Mouse (Mus musculus): Measurements from ENCODE around the gene Myh14.
A peak's percentile ranks its signal among the peaks of the same experiment; 100 is the strongest.

The Myh14 gene

GRCm38 (mm10) chr7:44630437-44630836 lies 40.2 kb downstream of the Myh14 start:
- DNase-seq = peak; percentile 79

DNA sequence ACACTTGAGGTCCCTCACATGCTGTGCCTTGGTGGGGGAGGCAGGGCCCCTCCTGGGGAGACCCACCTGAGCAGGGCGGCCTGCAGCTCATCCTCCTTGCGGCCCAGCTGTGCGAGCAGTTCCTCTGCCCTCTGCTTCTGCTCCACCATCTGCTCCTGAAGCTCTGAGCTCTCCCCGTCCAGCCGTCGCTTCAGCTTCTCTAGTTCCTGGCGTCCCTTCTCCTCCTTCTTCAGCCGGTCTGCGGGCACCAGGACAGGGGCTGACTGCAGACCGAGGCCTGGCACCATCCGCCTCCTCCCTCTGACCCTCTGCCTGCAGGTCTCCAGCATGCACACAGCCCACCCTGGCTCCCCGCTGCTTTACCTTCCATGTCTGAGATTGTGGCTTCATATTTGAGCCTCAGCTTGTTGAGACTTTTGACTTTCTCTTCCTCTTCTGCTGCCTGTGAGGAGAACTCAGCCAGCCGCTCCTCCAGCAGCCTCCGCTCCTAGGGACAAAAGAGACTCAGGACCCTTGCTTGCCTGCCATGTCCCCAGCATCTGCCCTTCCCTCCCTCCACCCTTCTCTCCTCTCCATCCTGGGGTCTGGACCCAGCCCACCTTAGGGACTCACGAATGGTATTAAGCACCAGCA lies 42.1 kb downstream of the Myh14 start:
- DNase-seq = no peak

DNA sequence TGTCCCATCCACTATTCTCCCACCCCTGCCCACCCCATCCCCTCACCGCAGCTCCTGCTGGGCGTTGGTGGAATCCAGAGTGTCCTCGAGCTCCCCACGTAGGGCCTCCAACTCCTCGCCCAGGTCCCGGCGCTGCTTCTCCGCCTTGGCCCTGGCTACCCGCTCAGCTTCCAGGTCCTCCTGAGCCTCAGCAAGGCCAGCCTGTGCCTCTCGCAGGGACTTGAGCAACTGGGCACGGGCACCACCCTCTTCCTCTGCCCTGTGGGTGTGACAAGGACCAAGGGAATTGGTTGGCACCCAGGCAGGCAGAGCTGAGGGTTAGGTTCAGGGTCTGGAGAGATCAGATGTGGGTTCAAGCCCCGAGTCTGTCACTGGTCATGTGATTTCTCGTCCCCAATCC lies 43.7 kb downstream of the Myh14 start:
- no peak for DNase-seq

GRCm38 (mm10) chr7:44626068-44626385 lies 44.6 kb downstream of the Myh14 start:
- DNase-seq = no peak

GRCm38 (mm10) chr7:44625241-44626067 lies 45.2 kb downstream of the Myh14 start:
- no peak for DNase-seq

- no peak for DNase-seq
These were observed 45.8 kb downstream of the Myh14 start for GRCm38 (mm10) chr7:44624828-44625227.

DNA sequence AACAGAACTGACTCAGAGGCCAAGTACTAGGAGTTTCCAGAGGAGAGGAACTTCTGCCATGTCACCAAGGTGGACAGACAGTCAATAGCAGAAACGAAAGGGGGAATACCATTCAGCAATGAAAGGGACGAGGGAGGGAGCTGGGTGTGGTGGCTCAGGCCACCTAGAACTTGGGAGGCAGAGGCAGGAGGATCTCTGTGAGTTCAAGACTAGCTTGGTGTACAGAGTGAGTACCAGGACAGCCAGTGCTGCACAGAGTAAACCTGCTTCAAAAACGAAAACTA lies 46.2 kb downstream of the Myh14 start:
- DNase-seq = no peak

GRCm38 (mm10) chr7:44623714-44624542 lies 46.7 kb downstream of the Myh14 start:
- no peak for DNase-seq

DNA sequence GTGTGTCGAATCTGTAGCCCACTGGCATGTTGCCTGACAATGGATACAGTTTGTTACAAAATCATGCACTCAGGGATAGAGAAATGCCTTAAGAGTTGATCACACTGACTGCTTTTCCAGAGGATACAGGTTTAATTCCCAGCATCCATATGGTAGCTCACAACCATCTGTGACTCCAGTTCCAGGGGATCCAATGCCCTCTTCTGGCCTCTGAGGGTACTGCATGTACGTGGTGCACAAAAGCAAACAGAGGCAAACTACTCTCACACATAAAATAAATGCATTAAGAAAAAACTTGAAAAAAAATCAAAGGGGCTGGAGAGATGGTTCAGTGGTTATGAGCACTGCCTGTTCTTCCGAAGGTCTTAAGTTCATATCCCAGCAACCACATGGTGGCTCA lies 53.6 kb downstream of the Myh14 start:
- DNase-seq = peak; percentile 37

DNA sequence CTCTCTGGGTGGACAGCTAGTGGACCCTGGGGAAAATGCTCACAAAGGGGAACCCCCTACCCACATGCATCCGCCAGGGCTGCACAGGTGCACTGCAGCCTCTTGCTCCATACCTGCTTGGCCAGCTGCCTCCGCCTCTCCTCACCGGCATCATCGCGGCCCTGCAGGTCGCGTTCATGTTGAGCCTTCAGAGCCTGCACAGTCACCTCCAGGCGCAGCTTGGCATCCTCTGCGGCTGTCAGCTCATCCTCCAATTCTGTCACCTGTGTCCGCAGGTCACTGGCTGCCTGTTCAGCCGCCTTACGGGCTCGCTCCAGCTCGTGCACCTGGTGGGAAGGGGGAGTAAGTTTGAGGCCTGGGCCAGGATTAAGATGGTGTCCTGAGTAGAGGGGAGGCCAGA lies 54.7 kb downstream of the Myh14 start:
- no peak for DNase-seq

GRCm38 (mm10) chr7:44615309-44615708 lies 55.3 kb downstream of the Myh14 start:
- no peak for DNase-seq

DNA sequence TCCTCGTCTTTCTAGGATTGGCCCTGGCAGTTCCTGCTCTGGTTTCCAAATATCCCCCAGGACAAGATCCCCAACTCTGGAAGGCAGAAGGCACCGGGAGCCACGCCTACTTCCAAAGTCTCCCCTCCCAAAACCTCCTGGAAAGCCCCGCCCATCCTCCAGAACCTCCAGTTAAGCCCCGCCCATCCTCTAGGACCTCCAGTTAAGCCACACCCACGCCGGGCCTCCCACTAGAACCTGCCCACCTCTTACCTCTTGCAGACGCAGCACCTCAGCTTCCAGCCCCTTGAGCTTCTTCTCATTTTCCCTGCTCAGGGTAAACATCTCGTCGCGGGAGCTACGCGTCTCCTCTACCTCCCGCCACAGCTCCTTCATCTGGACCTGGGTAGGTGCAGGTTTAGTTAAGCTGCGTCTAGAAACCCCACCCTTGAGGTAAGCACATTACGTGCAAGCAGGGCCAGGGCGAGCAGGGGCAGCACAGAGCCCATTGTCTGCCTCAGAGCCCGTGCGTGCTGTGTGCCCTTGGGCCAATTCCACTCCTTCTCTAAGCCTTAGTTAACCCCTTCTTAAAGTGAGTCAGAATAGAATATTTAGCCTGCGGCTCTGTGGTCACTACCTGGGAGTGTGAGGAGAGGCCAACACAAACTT lies 56.5 kb downstream of the Myh14 start:
- peak; percentile 63 for DNase-seq

DNA sequence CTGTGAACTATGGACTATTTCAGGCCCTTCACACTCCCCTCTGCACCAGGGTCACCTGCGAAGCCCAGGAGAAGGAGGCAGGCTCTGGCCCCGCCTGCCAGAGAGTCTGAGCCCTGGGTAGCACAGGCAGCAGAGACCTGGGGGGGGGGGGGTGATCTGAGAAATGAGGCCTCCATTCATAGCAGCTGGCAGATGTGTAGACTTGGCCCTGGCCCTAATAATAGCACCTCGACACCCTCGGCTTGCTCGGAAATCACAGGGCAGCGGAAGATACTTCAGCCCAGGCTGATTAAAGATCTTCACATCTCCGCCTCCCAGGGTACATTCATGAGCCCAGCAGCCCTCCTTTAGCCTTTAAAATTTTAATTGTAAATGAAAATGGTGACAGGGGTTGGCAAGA lies 58.5 kb downstream of the Myh14 start:
- DNase-seq = no peak

DNA sequence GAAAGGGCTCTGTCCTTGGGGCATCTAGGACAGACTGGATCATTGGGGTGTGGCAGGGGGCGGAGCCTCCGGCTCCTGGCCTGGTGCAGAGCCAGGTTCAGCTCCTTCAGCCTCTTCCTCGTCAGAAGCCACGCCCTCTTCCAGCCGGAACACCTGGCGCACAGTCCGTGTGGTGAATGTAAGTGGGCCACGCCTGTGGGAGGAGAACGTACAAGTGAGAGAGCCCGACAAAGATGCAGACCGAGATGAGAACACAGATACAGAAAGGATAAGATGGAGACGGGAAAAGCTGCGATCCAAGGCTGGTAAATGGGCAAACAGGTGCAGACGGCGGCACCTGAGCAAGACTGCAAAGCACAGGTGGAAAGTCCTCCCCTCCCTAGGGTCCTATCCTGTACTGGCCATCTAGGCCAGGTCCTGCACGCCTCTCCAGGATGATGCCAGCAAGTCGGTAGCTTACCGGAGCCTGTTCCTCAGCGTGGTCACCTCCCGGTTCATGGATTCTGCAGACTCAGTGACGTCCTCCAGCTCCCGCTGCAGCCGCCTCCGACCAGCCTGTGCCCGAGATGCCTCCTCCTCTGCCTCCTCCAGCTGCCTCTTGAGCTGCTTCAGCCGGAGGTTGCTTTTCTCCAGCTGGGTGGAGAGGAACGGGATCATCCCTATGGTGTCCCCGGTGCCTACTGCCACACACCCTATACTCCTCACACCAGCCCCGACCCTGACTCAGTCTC lies 64.3 kb downstream of the Myh14 start:
- DNase-seq = peak; percentile 88

- DNase-seq = no peak
These were observed 65.2 kb downstream of the Myh14 start for GRCm38 (mm10) chr7:44605436-44605835.

DNA sequence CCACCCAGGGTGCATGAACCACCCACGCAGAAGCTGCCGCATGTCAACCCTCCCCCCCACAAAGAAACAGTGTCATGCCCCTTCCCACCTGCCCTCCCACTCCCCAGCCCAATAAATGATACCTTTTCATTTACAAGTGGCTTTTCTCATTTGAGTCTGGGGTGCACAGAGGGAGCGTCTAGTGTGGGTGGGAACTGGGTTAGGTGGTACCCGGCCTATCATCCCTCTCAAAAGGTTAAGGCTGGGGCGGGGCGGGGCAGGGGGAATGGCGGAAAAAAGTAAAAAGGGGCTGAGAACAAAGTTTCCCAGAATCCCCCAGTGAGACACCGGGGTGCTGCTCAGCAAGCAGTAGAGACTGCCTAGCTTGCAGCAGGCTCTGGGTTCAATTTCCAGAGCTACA lies 66.0 kb downstream of the Myh14 start:
- DNase-seq = no peak

- no peak for DNase-seq
These were observed 66.5 kb downstream of the Myh14 start for GRCm38 (mm10) chr7:44604139-44604606.

DNA sequence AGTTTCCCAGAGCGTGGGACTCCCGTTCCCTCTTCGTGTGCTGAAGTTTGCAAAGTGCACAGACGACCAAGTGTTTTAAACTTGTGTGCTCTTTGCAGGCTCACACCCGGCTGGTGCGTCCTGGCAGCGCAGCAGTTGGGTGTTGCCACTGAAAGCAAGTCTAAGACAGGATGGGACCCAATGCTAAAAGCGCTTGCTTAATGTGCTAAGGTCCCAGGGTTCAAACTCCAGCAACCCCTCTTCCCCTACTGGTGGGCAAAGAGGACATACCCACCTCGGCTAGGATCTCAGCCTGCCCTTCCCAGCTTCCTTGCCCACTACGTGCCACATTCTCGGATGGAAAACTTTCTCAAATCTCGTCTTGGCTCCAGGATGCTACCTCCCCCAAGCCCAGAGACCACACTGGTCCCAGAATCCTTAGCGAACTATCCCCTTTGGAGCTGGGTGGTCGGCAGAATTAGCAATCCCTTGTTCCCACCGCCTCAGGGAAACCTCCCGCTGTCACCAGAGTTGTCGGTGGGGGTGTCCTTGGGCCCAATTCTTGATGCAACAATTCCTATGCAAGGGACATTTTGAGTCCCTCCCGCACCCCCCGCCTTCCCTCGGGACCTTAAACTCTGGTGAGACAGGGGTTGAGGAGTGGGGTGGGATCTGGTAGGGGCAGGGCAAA lies 67.3 kb downstream of the Myh14 start:
- DNase-seq = no peak

DNA sequence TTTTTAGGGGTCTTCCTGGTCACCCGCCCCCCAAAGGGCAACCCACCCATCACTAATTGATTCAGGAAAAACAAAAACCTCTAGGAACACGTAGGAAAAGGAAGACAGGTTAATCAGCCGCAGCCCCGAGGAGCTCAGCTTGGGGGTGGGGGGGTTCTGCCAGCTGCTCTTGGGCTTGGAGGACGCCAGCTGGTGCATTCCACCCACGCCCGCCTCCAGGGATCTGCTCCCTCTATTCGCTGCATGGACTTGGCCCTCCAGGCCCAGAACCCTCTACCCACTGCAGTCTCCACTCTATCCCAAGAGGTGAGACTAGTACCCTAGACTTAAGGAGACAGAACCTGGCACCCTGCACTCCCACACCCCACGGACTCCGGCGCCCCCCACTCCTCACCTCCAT lies 68.2 kb downstream of the Myh14 start:
- DNase-seq = no peak

- no peak for DNase-seq
These were observed 69.0 kb downstream of the Myh14 start for GRCm38 (mm10) chr7:44601646-44602045.

DNA sequence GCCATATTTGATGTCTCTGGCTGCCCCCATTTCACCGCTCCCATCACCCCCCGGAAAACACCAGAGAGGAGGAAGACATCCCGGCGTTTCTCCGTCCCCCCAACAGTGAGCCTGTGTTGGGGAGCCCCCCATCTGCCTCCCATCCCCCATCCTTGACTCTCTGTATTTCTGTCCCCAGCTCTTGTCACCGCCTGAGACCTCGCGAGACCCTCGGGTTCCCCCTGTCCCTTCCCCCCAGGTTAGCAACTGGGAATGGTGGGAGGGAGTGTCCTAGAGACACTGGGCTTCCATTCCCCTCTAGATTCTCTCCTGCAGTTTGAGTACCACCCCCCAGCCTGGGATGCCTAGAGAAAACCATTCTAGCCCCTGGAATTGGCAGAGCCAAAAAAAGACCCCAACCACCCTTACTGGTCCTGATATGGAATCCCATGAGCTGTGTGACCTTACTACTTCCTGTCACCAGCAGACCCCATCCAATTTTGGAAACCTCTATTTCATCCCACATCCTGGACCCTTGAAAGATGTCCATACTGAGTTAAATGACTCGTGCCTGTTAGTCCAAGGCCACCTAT lies 69.9 kb downstream of the Myh14 start:
- no peak for DNase-seq

DNA sequence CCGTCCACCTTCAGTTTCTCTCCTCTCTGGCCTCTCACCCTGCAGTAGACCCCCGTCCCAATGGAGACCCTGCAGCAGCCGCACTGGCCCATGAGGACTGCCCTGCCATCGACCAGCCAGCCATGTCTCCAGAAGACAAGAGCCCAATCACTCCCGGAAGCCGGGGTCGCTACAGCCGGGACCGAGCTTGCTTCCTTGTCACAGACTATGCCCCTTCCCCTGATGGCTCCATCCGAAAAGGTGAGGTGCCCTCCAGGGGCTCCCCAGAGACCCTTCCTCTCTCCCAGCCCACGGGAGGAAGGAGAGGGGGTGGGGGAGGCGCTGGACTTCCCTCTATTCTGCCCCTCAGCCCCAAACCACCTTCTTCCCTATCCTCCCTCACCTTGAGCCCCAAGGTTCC lies 72.3 kb downstream of the Myh14 start:
- DNase-seq = no peak

Data from lung, postnatal 36 days (tissue).